Mouse (Mus musculus) stomach, postnatal 0 days (tissue): ENCODE results near the gene Elmod3.

ENCODE experiments used
- CTCF ChIP-seq: IDR thresholded peaks from 2 replicates; pipeline ENCODE4 v1.5.1; 2016; ENCODE audit warnings: antibody characterized with exemption, low read depth, mild to moderate bottlenecking, moderate library complexity
- EP300 ChIP-seq: optimal IDR thresholded peaks from 2 replicates; pipeline ENCODE3; 2016; ENCODE audit warnings: antibody characterized with exemption

DNA sequence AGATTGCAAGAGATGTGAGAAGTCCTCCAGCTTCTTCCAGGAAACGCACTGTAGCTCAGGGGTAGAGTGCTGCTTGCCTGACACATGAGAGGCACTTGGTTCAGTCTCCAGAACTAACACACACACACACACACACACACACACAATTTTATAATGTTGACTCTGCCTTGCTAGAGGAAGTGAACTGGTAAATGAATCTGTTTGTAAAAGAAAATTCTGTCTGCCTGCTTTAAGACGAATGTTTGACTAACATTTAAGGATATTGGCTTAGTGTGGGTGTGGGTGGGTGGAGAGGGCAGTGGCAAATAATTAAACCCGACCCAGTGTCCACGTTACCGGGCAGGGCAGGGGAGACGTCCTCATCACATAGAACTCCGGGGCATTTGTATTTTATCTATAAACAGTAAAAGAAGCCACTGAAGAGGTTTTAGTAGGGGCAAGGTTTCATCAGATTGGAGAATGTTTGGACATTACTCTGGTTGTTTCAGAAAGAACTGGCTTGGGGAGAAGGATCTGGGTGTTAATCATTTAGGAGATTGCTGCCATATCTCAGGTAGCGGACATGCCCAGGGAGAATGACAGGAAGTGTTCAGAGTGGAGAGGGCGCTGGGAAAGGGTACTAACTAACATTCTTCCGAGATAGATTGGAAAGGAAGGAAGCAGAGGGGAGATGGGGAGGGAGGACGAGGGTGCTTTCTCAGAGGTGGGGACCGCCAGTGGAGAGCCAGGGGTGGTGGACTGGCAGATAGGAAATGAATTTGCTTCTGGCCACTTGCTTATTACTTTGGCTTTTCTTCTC is 21.7 kb upstream of the Elmod3 start:
- TF ChIP-seq CTCF (no peak), EP300 (no peak)
